Mouse (Mus musculus) E14TG2a.4 (cell line): ENCODE measurements around the gene Olfr31.

Source experiments
- H3K27me3 ChIP-seq: 2 replicates; pipeline ENCODE4 v1.6.1; 2014; ENCODE audit warnings: low read length, control low read depth; ENCODE audit not compliant: insufficient read depth
- H3K36me3 ChIP-seq: 2 replicates; pipeline ENCODE4 v1.6.1; 2014; ENCODE audit warnings: low read length, control low read depth; ENCODE audit not compliant: insufficient read depth
- H3K4me1 ChIP-seq: replicated peaks from 2 replicates; pipeline ENCODE4 v1.6.1; 2014; ENCODE audit warnings: low read depth, low read length, control low read depth
- H3K4me3 ChIP-seq: replicated peaks from 2 replicates; pipeline ENCODE4 v1.5.1; 2014; ENCODE audit warnings: mild to moderate bottlenecking, low read length
- H3K9me3 ChIP-seq: 2 replicates; pipeline ENCODE4 v1.6.1; 2014; ENCODE audit warnings: low read length, control low read depth
- CTCF ChIP-seq: conservative IDR thresholded peaks from 2 replicates; pipeline ENCODE4 v1.5.1; 2014; ENCODE audit warnings: low read length
- NANOG ChIP-seq: IDR thresholded peaks from 2 replicates; pipeline ENCODE4 v1.6.1; 2014; ENCODE audit warnings: borderline replicate concordance, low read length, mixed read lengths
- POU5F1 ChIP-seq: IDR thresholded peaks from 2 replicates; pipeline ENCODE4 v1.6.1; 2014; ENCODE audit warnings: low read length, borderline replicate concordance

Olfr31 gene

GRCm38 (mm10) chr14:14353081-14353732 is 30.6 kb downstream of the Olfr31 start:
- Histone ChIP-seq H3K4me3 (no peak overlapping the region), H3K27me3 (no peaks in the 10 kb centered on the region), H3K36me3 (peaks cover 17% of the 10 kb centered on the region), H3K9me3 (peaks cover 80% of the 10 kb centered on the region), H3K4me1 (no peaks in the 10 kb centered on the region)
- TF ChIP-seq CTCF: no peak
- no peak for TF ChIP-seq NANOG
- no peak; the same call in 1 of the 2 replicates for TF ChIP-seq POU5F1

DNA sequence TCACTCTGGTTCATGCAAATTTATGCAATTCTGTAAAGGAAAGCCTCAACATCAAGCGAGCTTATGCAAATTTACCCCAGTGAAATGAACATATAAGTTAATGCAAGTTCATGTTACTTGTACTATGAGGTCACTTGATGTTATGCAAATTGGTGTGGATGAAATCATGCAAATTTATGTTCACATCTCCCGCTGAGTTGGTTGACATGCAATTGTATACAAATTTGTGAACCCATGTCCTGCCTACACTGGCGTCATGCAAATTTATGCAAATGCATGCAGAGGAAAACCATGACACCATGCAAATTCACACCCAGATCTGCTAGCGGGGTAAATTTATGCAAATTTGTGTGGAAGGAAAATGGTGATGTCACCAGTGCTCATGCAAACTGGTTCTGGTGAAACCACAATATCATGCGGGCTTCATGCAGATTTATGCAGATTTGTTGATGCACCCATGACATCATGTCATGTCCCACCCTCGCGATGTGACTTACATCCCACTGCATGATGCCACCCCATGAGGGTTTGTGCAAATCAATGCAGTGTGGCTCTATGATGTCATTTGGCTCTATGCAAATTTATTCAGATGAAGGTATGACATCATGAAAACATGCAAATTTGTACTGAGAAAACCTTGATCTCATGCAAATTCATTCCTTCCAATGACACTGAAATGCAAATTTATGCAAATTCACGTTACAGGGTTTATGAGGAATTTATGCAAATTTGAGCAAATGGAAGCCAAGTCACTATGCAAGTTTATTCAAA is 31.3 kb downstream of the Olfr31 start:
- TF ChIP-seq POU5F1 (peak; percentile 84), CTCF (no peak)
- no peak overlapping the region for H3K4me3 ChIP-seq
- H3K27me3 ChIP-seq: no peaks in the 10 kb centered on the region
- H3K36me3 ChIP-seq: peaks cover 17% of the 10 kb centered on the region
- no peaks in the 10 kb centered on the region for H3K4me1 ChIP-seq
- peaks cover 75% of the 10 kb centered on the region for H3K9me3 ChIP-seq

DNA sequence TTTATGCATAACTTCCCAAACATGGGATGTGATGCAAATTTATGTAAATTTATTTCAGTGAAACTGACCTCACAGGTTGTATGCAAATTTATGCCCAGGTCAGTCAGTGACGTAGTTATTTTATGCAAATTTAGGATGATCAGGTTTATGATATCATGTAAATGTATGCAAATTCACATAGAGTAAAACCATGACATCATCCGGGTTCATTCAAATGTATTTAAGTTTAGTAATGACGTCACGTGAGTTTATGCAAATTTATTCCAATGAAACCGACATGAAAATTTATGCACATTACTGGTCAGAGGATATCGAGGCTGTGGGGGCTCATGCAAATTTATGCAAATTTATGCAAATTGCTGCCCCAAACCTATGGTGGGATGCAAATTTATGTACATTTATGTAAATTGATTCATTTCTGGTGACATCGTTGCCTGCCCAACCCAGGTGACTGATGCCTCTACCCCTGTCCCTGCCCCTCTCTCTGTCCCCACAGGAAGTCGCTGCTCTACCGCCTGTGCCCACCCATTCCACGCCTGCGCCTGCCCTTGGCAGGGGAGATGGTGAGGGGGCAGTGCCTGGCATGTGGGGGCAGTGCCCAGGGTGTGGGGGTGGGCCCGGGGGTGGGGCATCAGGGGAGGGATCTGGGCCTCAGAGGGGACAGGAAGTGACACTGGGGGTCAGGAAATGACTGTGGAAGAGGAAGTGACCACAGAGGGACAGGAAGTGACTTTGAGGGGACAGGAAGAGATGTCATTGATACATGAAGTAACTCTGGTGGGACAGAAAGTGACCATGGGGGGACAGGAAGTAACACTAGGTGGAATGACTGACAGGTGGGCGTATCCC is 32.1 kb downstream of the Olfr31 start:
- no peaks in the 10 kb centered on the region for H3K4me1 ChIP-seq
- H3K27me3 ChIP-seq: no peaks in the 10 kb centered on the region
- H3K9me3 ChIP-seq: peaks cover 67% of the 10 kb centered on the region
- peak; percentile 58 for TF ChIP-seq POU5F1
- no peak for TF ChIP-seq CTCF
- no peak for TF ChIP-seq NANOG
- no peak overlapping the region for H3K4me3 ChIP-seq
- H3K36me3 ChIP-seq: peaks cover 13% of the 10 kb centered on the region

GRCm38 (mm10) chr14:14355360-14355646 is 32.7 kb downstream of the Olfr31 start:
- no peak for TF ChIP-seq NANOG
- no peak for TF ChIP-seq CTCF
- TF ChIP-seq POU5F1: no peak
- H3K36me3 ChIP-seq: peaks cover 8% of the 10 kb centered on the region
- no peaks in the 10 kb centered on the region for H3K27me3 ChIP-seq
- H3K9me3 ChIP-seq: peaks cover 61% of the 10 kb centered on the region
- H3K4me1 ChIP-seq: no peaks in the 10 kb centered on the region
- no peak overlapping the region for H3K4me3 ChIP-seq
